Mouse (Mus musculus) heart, postnatal 0 days (tissue): ENCODE results near the gene Gm20403. TPM values are rescaled to one million over a fixed set of nuclear protein-coding genes. Genes with fewer than 3 reads are reported as not detected.
"Not testable (repeated sequence)": the region's sequence is repeated elsewhere in the genome, so short reads cannot be mapped to it uniquely, and the experiment has no call there.

Source experiments
- ATAC-seq: fragments of 200-750 bp; cut with Nextera tagmentation; 2 replicates; pipeline ENCODE4 v1.8.0; 2017; ENCODE audit warnings: low read depth, moderate number of reproducible peaks, moderate library complexity; ENCODE audit not compliant: insufficient read depth
- DNase-seq: peaks from one replicate; pipeline ENCODE4 v3.0.0-alpha.2; 2016; ENCODE audit warnings: low spot score
- H3K27ac ChIP-seq: fragments of 300-500 bp; sonication (generic); 2 replicates; pipeline ENCODE4 v1.5.1; 2014; ENCODE audit warnings: low read depth, mild to moderate bottlenecking
- H3K27me3 ChIP-seq: fragments of 300-500 bp; sonication (generic); 2 replicates; pipeline ENCODE4 v1.6.1; 2014; ENCODE audit warnings: low read length, mixed read lengths; ENCODE audit not compliant: control insufficient read depth, insufficient read depth
- H3K36me3 ChIP-seq: fragments of 300-500 bp; sonication (generic); replicated peaks from 2 replicates; pipeline ENCODE4 v1.6.1; 2014; ENCODE audit warnings: low read length, mixed read lengths; ENCODE audit not compliant: control insufficient read depth, insufficient read depth
- H3K4me1 ChIP-seq: fragments of 300-500 bp; sonication (generic); 2 replicates; pipeline ENCODE4 v1.6.1; 2014; ENCODE audit warnings: antibody characterized with exemption; ENCODE audit not compliant: control insufficient read depth, insufficient read depth
- H3K4me2 ChIP-seq: fragments of 300-500 bp; sonication (generic); 2 replicates; pipeline ENCODE4 v1.6.1; 2014; ENCODE audit warnings: low read depth, mild to moderate bottlenecking, low read length, moderate library complexity
- H3K4me3 ChIP-seq: fragments of 300-500 bp; sonication (generic); 2 replicates; pipeline ENCODE4 v1.5.1; 2014; ENCODE audit warnings: low read depth, low read length
- H3K9ac ChIP-seq: fragments of 300-500 bp; sonication (generic); replicated peaks from 2 replicates; pipeline ENCODE4 v1.6.1; 2014; ENCODE audit warnings: low read depth, low read length, mixed read lengths
- H3K9me3 ChIP-seq: fragments of 300-500 bp; sonication (generic); replicated peaks from 2 replicates; pipeline ENCODE4 v1.6.1; 2016; ENCODE audit warnings: low read length; ENCODE audit not compliant: control insufficient read depth
- CTCF ChIP-seq: IDR thresholded peaks from 2 replicates; pipeline ENCODE4 v1.5.1; 2016; ENCODE audit warnings: antibody characterized with exemption, control low read depth, low read depth
- EP300 ChIP-seq: IDR thresholded peaks from 2 replicates; pipeline ENCODE4 v1.6.1; 2016; ENCODE audit warnings: antibody characterized with exemption, low read depth
- WGBS: fragments of 180-500 bp; shearing (Covaris S2); extraction: QIAGEN DNeasy Blood & Tissue Kit; methylation state at CpG from one replicate; pipeline ENCODE4 v1.1.7; 2014; 5-methylcytosine and 5-hydroxymethylcytosine counted together
- polyA plus RNA-seq: library from polyadenylated mRNA; unstranded; fragments of >200 nt; fragmentation: Nextera tagmentation; extraction: Ambion mirVana; gene quantifications from 2 replicates; pipeline ENCODE4 v1.2.1, GENCODE M21; 2015
- total RNA-seq: library from RNA; depleted of rRNA; stranded (reverse); fragments of >200 nt; gene quantifications from 2 replicates; pipeline ENCODE4 v1.2.3, GENCODE M21; 2014; ENCODE audit warnings: low replicate concordance; rRNA removed

The Gm20403 gene
- total and polyA plus RNA-seq, 2 experiments from 2014 or later = not detected

GRCm38 (mm10) chr12:54956974-54957373, 29.4 kb downstream of the Gm20403 start:
- Histone ChIP-seq H3K9ac (no peak overlapping the region), H3K36me3 (peaks cover 11% of the 10 kb centered on the region; the same call in 1 of the 2 replicates), H3K27me3 (no peaks in the 10 kb centered on the region), H3K9me3 (no peaks in the 10 kb centered on the region), H3K4me1 (0 out of 2 replicates have a peak, but pooled peaks cover 8% of the 10 kb centered on the region), H3K27ac (no peak overlapping the region), H3K4me3 (no peak overlapping the region), H3K4me2 (no peak overlapping the region)
- 10% methylated on average over 2 of the region's 2 CpGs for WGBS
- no peak for DNase-seq
- no peak for ATAC-seq
- TF ChIP-seq CTCF = no peak
- TF ChIP-seq EP300 = no peak

GRCm38 (mm10) chr12:54956457-54956856, 29.9 kb downstream of the Gm20403 start:
- no peak for DNase-seq
- Histone ChIP-seq H3K4me2 (no peak overlapping the region), H3K4me1 (0 out of 2 replicates have a peak, but pooled peaks cover 8% of the 10 kb centered on the region), H3K9me3 (no peaks in the 10 kb centered on the region), H3K4me3 (no peak overlapping the region), H3K36me3 (peaks cover 10% of the 10 kb centered on the region; the same call in 1 of the 2 replicates), H3K27me3 (no peaks in the 10 kb centered on the region), H3K27ac (no peak overlapping the region), H3K9ac (no peak overlapping the region)
- WGBS = 84% methylated on average over 4 of the region's 4 CpGs
- TF ChIP-seq EP300 = no peak
- no peak for TF ChIP-seq CTCF
- no peak for ATAC-seq

GRCm38 (mm10) chr12:54946116-54946515, 40.2 kb downstream of the Gm20403 start:
- no peak overlapping the region for H3K4me3 ChIP-seq
- H3K27ac ChIP-seq = no peak overlapping the region
- DNase-seq = no peak
- no peak overlapping the region for H3K4me2 ChIP-seq
- H3K27me3 ChIP-seq = no peaks in the 10 kb centered on the region
- no peak for ATAC-seq
- no peaks in the 10 kb centered on the region for H3K9me3 ChIP-seq
- H3K36me3 ChIP-seq = peaks cover 6% of the 10 kb centered on the region; the same call in 1 of the 2 replicates
- H3K9ac ChIP-seq = no peak overlapping the region
- TF ChIP-seq CTCF (no peak), EP300 (no peak)
- 83% methylated on average over 6 of the region's 6 CpGs for WGBS
- no peaks in the 10 kb centered on the region for H3K4me1 ChIP-seq

DNA sequence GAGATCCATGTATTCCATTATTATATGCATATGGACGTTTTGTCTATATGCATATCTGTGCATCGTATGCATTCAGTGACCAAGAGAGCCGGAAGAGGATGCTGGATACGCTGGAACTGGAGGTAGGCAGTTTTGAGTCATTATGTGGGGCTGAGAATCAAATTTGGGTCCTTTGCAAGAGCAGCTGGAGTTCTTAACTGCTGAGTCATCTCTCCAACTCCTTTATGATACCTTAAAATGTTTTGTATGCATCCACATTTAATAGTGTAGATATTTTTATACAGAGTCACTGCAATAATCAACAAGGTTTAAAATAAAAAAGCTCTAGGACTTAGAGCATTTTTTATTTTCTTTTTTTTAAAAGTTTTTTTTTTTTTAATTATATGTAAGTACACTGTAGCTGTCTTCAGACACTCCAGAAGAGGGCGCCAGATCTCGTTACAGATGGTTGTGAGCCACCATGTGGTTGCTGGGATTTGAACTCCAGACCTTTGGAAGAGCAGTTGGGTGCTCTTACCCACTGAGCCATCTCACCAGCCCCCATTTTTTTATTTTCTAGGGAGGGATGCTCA, 43.7 kb downstream of the Gm20403 start:
- not testable (repeated sequence) for H3K9ac ChIP-seq
- 91% methylated on average over 6 of the region's 6 CpGs for WGBS
- peaks cover 17% of the 10 kb centered on the region; the same call in 1 of the 2 replicates for H3K36me3 ChIP-seq

GRCm38 (mm10) chr12:54937581-54938343, 48.6 kb downstream of the Gm20403 start:
- not testable (repeated sequence) for H3K4me1 ChIP-seq, H3K4me3 ChIP-seq, H3K4me2 ChIP-seq, H3K27me3 ChIP-seq, DNase-seq, H3K27ac ChIP-seq, H3K9me3 ChIP-seq, ATAC-seq, H3K9ac ChIP-seq
- peaks cover 21% of the 10 kb centered on the region for H3K36me3 ChIP-seq
- WGBS = 93% methylated on average over 5 of the region's 5 CpGs

More for the DNA sequence above, 43.7 kb downstream of the Gm20403 start:
- H3K27ac ChIP-seq, DNase-seq, H3K4me2 ChIP-seq, ATAC-seq, H3K4me3 ChIP-seq, H3K4me1 ChIP-seq, H3K27me3 ChIP-seq, H3K9me3 ChIP-seq: not testable (repeated sequence)

Other genes starting within 250 kb of the Gm20403 start
- 42.6 and 59.1 TPM in 2 replicates for gene Snx6, start 190.8 kb downstream of the Gm20403 start, total RNA-seq
- gene Snx6, start 190.8 kb downstream of the Gm20403 start, polyA plus RNA-seq = 100 and 105 TPM in 2 replicates
- 454 and 487 TPM in 2 replicates for gene Cfl2, start 123.7 kb downstream of the Gm20403 start, total RNA-seq
- gene Cfl2, start 123.7 kb downstream of the Gm20403 start, polyA plus RNA-seq = 555 and 561 TPM in 2 replicates
- 3.5 and 5.8 TPM in 2 replicates for gene Baz1a, start 27.8 kb upstream of the Gm20403 start, total RNA-seq
- gene Baz1a, start 27.8 kb upstream of the Gm20403 start, polyA plus RNA-seq = 6.9 and 8.3 TPM in 2 replicates
- gene 2700097O09Rik, start 93.6 kb upstream of the Gm20403 start, total RNA-seq = 5.6 and 19.1 TPM in 2 replicates
- gene 2700097O09Rik, start 93.6 kb upstream of the Gm20403 start, polyA plus RNA-seq = 15.3 and 18.0 TPM in 2 replicates
- gene Srp54a, start 93.7 kb upstream of the Gm20403 start, total RNA-seq = 50.7 and 51.4 TPM in 2 replicates
- gene Srp54a, start 93.7 kb upstream of the Gm20403 start, polyA plus RNA-seq = 134 and 142 TPM in 2 replicates
- 9.2 and 13.1 TPM in 2 replicates for gene Fam177a, start 137.9 kb upstream of the Gm20403 start, total RNA-seq
- gene Fam177a, start 137.9 kb upstream of the Gm20403 start, polyA plus RNA-seq = 22.2 and 22.5 TPM in 2 replicates
- gene Srp54b, start 168.6 kb upstream of the Gm20403 start, total RNA-seq = 19.7 and 28.0 TPM in 2 replicates
- 50.2 and 50.7 TPM in 2 replicates for gene Srp54b, start 168.6 kb upstream of the Gm20403 start, polyA plus RNA-seq
- gene 1700047I17Rik2, start 213.1 kb upstream of the Gm20403 start, total RNA-seq = not detected in 2 replicates
- not detected in 2 replicates for gene 1700047I17Rik2, start 213.1 kb upstream of the Gm20403 start, polyA plus RNA-seq
- gene Srp54c, start 243.6 kb upstream of the Gm20403 start, total RNA-seq = 28.6 and 31.3 TPM in 2 replicates
- 59.3 and 62.4 TPM in 2 replicates for gene Srp54c, start 243.6 kb upstream of the Gm20403 start, polyA plus RNA-seq